Mouse (Mus musculus): ENCODE measurements at regions not wholly inside any gene's neighbourhood (a gene's known extent, or its start where the extent isn't known, plus 50 kb on each side); places are given as distances from the start of the nearest gene placed in this dataset.

DNA sequence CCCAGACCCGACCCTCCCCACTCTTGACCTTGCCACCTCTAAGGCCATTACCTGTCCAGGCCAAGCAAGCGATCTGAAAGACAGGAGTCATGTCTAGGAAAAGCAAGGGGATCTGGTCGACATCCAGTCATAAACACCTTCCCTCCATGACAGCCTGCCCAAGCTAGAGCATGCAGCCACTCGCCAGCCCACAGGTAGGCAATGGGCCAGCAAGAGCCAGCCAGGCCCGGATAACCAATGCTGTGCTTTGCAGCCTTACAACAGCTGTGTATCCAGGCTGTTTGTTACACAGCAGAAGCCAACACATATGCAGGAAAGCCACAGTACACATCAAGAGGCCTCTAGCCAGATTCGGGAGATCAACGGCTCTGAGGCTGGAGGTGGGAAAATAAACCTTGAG, 57.3 kb upstream of the A430005L14Rik start:
- H3K4me2 ChIP-seq: no peak overlapping the region
- no peak for ATAC-seq (ENCODE audit: low FRiP score)
- H3K9ac ChIP-seq: no peak overlapping the region
- WGBS: 85% methylated on average over 7 of the region's 7 CpGs
- H3K27ac ChIP-seq: no peak overlapping the region
- no peaks in the 10 kb centered on the region for H3K4me1 ChIP-seq (replicated peaks)
- H3K27me3 ChIP-seq: 0 out of 2 replicates have a peak, but pooled peaks cover 2% of the 10 kb centered on the region
- no peak overlapping the region for H3K4me3 ChIP-seq
- no peaks in the 10 kb centered on the region for H3K9me3 ChIP-seq
- H3K36me3 ChIP-seq: no peaks in the 10 kb centered on the region

DNA sequence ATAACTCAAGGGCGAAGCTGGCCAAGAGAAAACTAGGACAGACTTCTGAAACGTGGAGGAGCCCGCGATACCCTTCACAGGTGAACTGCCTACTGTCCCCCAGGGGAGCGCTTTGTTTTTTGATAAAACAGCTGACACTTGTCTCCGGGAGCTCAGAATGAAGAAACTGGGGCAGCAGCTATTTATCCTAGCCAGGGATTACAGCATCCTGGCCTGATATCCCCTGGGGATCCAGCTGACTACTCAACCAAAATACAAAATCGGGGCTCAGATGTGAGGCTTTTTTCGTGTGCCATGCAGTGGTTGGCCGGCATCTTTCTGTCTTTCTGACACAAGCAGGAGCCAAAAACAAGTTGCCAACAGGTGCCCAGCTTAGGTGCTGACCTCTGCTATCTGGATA, 52.0 kb upstream of the A430005L14Rik start:
- Histone ChIP-seq H3K9me3 (no peaks in the 10 kb centered on the region), H3K4me2 (no peak overlapping the region), H3K36me3 (no peaks in the 10 kb centered on the region), H3K27me3 (0 out of 2 replicates have a peak, but pooled peaks cover 13% of the 10 kb centered on the region), H3K4me1 (replicated peaks) (peaks cover 22% of the 10 kb centered on the region), H3K9ac (no peak overlapping the region), H3K4me3 (no peak overlapping the region), H3K27ac (no peak overlapping the region)
- no peak for ATAC-seq (ENCODE audit: low FRiP score)
- 56% methylated on average over 9 of the region's 9 CpGs for WGBS

DNA sequence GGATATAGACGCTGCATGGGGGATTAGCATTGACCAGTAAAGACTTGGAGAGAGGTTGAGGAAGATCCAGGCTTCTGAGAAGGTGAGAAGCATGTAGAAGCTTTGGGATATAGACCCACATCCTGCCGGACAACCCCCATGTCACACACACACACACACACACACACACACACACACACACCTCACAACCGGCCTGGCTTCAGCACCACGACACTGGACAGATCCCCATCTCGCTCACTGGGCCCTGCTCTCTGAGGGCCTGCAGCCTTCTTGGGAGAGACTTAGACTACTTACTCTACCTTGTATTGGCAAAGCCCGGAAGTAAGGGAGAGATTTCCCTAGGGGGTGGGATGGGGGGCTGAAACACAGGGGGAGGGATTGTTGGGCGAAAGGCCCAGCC, 51.5 kb upstream of the A430005L14Rik start:
- H3K9me3 ChIP-seq: no peaks in the 10 kb centered on the region
- 0 out of 2 replicates have a peak, but pooled peaks cover 13% of the 10 kb centered on the region for H3K27me3 ChIP-seq
- H3K4me1 ChIP-seq (replicated peaks): peaks cover 22% of the 10 kb centered on the region
- WGBS: 51% methylated on average over 7 of the region's 7 CpGs
- no peak for ATAC-seq (ENCODE audit: low FRiP score)
- H3K9ac ChIP-seq: no peak overlapping the region
- H3K4me2 ChIP-seq: no peak overlapping the region
- no peak overlapping the region for H3K4me3 ChIP-seq
- no peak overlapping the region for H3K27ac ChIP-seq
- no peaks in the 10 kb centered on the region for H3K36me3 ChIP-seq
